Mouse (Mus musculus): ENCODE results near the gene Amy2a5. TPM values are rescaled to one million over a fixed set of nuclear protein-coding genes. Genes with fewer than 3 reads are reported as not detected.
"Not testable (repeated sequence)": the region's sequence is repeated elsewhere in the genome, so short reads cannot be mapped to it uniquely, and the experiment has no call there.

Gene Amy2a5
- not detected for total RNA-seq (2022)

- DNase-seq (ENCODE audit: low spot score), result not testable (repeated sequence)
Measured at GRCm38 (mm10) chr3:113258737-113259136, at the start of gene Amy2a5. TSS of gene Amy2a5 (minus strand) at chr3:113258837.

GRCm38 (mm10) chr3:113291349-113291748 is 32.7 kb upstream of the Amy2a5 start, which contains the start of gene Amy2a4:
TSS of gene Amy2a4 (minus strand) at chr3:113291449.
- not testable (repeated sequence) for DNase-seq (ENCODE audit: low spot score)

GRCm38 (mm10) chr3:113280285-113280684 is 21.6 kb upstream of the Amy2a5 start:
- not testable (repeated sequence) for DNase-seq (ENCODE audit: low spot score)

GRCm38 (mm10) chr3:113279586-113279985 is 20.9 kb upstream of the Amy2a5 start:
- not testable (repeated sequence) for DNase-seq (ENCODE audit: low spot score)

- DNase-seq (ENCODE audit: low spot score), result no peak
Measured at GRCm38 (mm10) chr3:113227115-113227514, 31.5 kb downstream of the Amy2a5 start.

Other genes starting within 250 kb of the Amy2a5 start
- not detected for gene Amy2a4, start 32.6 kb upstream of the Amy2a5 start, total RNA-seq (2022)
- gene Amy2a3, start 65.2 kb upstream of the Amy2a5 start, total RNA-seq (2022), result not detected
- not detected for gene Amy2a2, start 97.8 kb upstream of the Amy2a5 start, total RNA-seq (2022)